8 mouse cellular contexts compared by ENCODE assay signal in the genomic region with DNA sequence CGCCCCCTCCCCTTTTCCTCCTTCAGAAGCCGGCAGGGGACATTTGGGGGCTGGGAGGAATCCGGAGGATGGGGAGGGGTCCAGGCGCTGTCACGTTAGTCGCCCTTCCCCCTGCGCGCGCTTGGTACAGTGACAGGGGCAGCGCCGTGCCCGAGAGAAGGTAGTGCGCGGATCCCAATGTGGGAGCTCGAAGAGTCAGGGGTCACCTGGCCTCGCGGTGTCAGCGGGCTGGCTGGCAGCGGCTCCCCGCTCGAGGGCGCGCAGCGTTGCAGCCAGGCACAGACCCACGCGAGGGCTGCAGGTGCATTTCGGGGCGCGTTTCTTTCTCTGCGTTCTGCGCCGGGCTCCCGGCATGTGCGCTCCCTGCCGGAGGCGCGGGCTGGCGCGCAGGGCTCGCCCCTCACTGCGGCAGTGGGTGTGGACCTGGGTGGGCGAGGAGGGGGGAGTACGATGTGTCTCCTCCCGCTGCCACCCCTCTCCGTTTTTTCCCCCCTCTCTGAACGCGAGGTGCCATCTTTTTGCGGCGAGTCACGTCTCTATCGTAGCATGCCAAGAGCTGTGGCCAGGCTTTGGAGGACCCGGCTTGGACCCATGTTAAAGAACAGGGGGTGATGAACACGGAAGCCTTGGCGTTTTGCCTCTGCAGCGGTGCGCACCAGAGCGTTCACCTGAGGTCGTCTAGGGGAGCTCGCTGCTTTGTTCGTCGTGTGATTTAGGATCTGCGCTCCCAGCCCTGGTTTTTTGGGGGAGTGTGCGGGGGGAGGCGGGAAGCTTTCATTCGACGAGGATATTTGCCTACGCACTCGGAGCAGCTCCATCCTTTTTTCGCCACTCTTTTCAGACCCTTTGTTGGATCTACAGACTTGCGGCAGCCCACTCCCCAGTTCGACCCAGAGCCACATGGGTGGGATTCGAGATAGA. TPM values are rescaled to one million over a fixed set of nuclear protein-coding genes. Genes with fewer than 3 reads are reported as not detected.
DNase-seq lines count a peak whose midpoint lies in the region; ATAC-seq and TF ChIP-seq lines count a peak whose summit lies in the region.

No protein-coding gene starts in this region.

- H3K4me3 ChIP-seq in testis, adult 2 months (ENCODE audit: control insufficient read depth, low read depth, low read length) = peak overlapping the region; percentile 92
- H3K4me3 ChIP-seq in heart, embryonic 13.5 days = peak overlapping the region; percentile 70
- H3K4me3 ChIP-seq in kidney, postnatal 0 days (replicated peaks; ENCODE audit: low read depth, low read length) = peak overlapping the region; percentile 64
- peak overlapping the region; percentile 62 for H3K4me3 ChIP-seq in liver, embryonic 13.5 days (replicated peaks)
- H3K4me3 ChIP-seq in neural tube, embryonic 15.5 days (replicated peaks) = peak overlapping the region; percentile 57

- no peaks in the 10 kb centered on the region for H3K9me3 ChIP-seq in heart, embryonic 13.5 days
- H3K9me3 ChIP-seq in kidney, postnatal 0 days (replicated peaks; ENCODE audit: low read length) = no peaks in the 10 kb centered on the region
- H3K9me3 ChIP-seq in liver, embryonic 13.5 days (replicated peaks) = no peaks in the 10 kb centered on the region
- H3K9me3 ChIP-seq in neural tube, embryonic 15.5 days (replicated peaks) = no peaks in the 10 kb centered on the region

- no peak for TF ChIP-seq CTCF in testis, adult 2 months (IDR thresholded peaks at IDR 0.05; ENCODE audit: control insufficient read depth, insufficient read depth, insufficient replicate concordance, low read depth, low read length)
- no peak for TF ChIP-seq CTCF in kidney, postnatal 0 days (IDR thresholded peaks at IDR 0.05; ENCODE audit: low read depth)

- H3K9ac ChIP-seq in heart, embryonic 13.5 days = peak overlapping the region; percentile 76
- 0 out of 2 replicates have a peak overlapping the region, but pooled peaks have one; percentile 37 for H3K9ac ChIP-seq in kidney, postnatal 0 days (ENCODE audit: low read depth, low read length)
- H3K9ac ChIP-seq in liver, embryonic 13.5 days = no peak overlapping the region
- H3K9ac ChIP-seq in neural tube, embryonic 15.5 days (replicated peaks) = peak overlapping the region; percentile 86

- peaks cover 30% of the 10 kb centered on the region for H3K4me1 ChIP-seq in testis, adult 2 months (ENCODE audit: control insufficient read depth, insufficient read depth, low read length)
- H3K4me1 ChIP-seq in heart, embryonic 13.5 days = peaks cover 36% of the 10 kb centered on the region
- peaks cover 18% of the 10 kb centered on the region; the same call in 1 of the 2 replicates for H3K4me1 ChIP-seq in kidney, postnatal 0 days (replicated peaks; ENCODE audit: insufficient read depth, low read length)
- H3K4me1 ChIP-seq in liver, embryonic 13.5 days (replicated peaks) = peaks cover 18% of the 10 kb centered on the region
- peaks cover 57% of the 10 kb centered on the region for H3K4me1 ChIP-seq in neural tube, embryonic 15.5 days

- H3K27ac ChIP-seq in testis, adult 2 months (ENCODE audit: control insufficient read depth, insufficient read depth, low read depth, low read length) = no peak overlapping the region
- no peak overlapping the region for H3K27ac ChIP-seq in heart, embryonic 13.5 days (replicated peaks)
- no peak overlapping the region for H3K27ac ChIP-seq in kidney, postnatal 0 days
- H3K27ac ChIP-seq in liver, embryonic 13.5 days = no peak overlapping the region
- H3K27ac ChIP-seq in neural tube, embryonic 15.5 days (replicated peaks) = peak overlapping the region; percentile 94

- no peak for TF ChIP-seq POLR2A in testis, adult 2 months (IDR thresholded peaks at IDR 0.05; ENCODE audit: control insufficient read depth, low read depth, low read length)

- WGBS in heart, embryonic 13.5 days = under 1% methylated on average over 66 of the region's 72 CpGs
- under 1% methylated on average over 58 of the region's 72 CpGs for WGBS in kidney, postnatal 0 days
- 2% methylated on average over 72 of the region's 72 CpGs for WGBS in liver, embryonic 13.5 days (ENCODE audit: insufficient replicate concordance)
- WGBS in neural tube, embryonic 15.5 days = under 1% methylated on average over 69 of the region's 72 CpGs

- no peaks in the 10 kb centered on the region for H3K36me3 ChIP-seq in testis, adult 2 months (ENCODE audit: control insufficient read depth, insufficient read depth, low read length)
- H3K36me3 ChIP-seq in heart, embryonic 13.5 days = no peaks in the 10 kb centered on the region
- no peaks in the 10 kb centered on the region for H3K36me3 ChIP-seq in kidney, postnatal 0 days (ENCODE audit: insufficient read depth, low read length)
- no peaks in the 10 kb centered on the region for H3K36me3 ChIP-seq in liver, embryonic 13.5 days
- no peaks in the 10 kb centered on the region for H3K36me3 ChIP-seq in neural tube, embryonic 15.5 days

- no peak for DNase-seq in testis, postnatal 14 days (ENCODE audit: low spot score)
- DNase-seq in embryo, embryonic 11 days = peak; percentile 61
- no peak for DNase-seq in kidney, postnatal 0 days (ENCODE audit: low spot score)
- DNase-seq in liver, embryonic 13.5 days = no peak

- ATAC-seq in heart, embryonic 13.5 days (ENCODE audit: extremely low read depth, insufficient number of reproducible peaks, low FRiP score, low TSS enrichment) = no peak
- 0 out of 2 replicates have a peak, but pooled peaks have one; percentile 1 for ATAC-seq in kidney, postnatal 0 days (replicated peaks; ENCODE audit: low FRiP score, low read depth)
- ATAC-seq in liver, embryonic 13.5 days (ENCODE audit: low read depth) = no peak
- peak; percentile 64 for ATAC-seq in neural tube, embryonic 15.5 days (ENCODE audit: low FRiP score)
- no peak for ATAC-seq in monocyte, adult 5-6 weeks (replicated peaks; ENCODE audit: insufficient number of reproducible peaks, low FRiP score, low TSS enrichment, poor library complexity, severe bottlenecking)

- H3K4me2 ChIP-seq in heart, embryonic 13.5 days = peak overlapping the region; percentile 100
- peak overlapping the region; percentile 100 for H3K4me2 ChIP-seq in kidney, postnatal 0 days (ENCODE audit: low read length)
- H3K4me2 ChIP-seq in liver, embryonic 13.5 days = peak overlapping the region; percentile 74
- H3K4me2 ChIP-seq in neural tube, embryonic 15.5 days = peak overlapping the region; percentile 79

- no peaks in the 10 kb centered on the region for H3K27me3 ChIP-seq in testis, adult 2 months (ENCODE audit: control insufficient read depth, insufficient read depth, low read length)
- peaks cover 88% of the 10 kb centered on the region for H3K27me3 ChIP-seq in heart, embryonic 13.5 days (replicated peaks)
- peaks cover 22% of the 10 kb centered on the region for H3K27me3 ChIP-seq in kidney, postnatal 0 days (ENCODE audit: insufficient read depth, low read length)
- H3K27me3 ChIP-seq in liver, embryonic 13.5 days = peaks cover 86% of the 10 kb centered on the region
- no peaks in the 10 kb centered on the region; the same call in 1 of the 2 replicates for H3K27me3 ChIP-seq in neural tube, embryonic 15.5 days (replicated peaks)

RNA-seq across cellular contexts. Expression of gene Mapt, which starts 1.2 kb away (rescaled TPM):
- polyA plus RNA-seq in testis, adult 2 months (2012; rRNA removed) = 0.94 and 1.2 TPM in 2 replicates
- polyA plus RNA-seq in heart, embryonic 13.5 days (2015; fragmentation: Nextera tagmentation; extraction: Ambion mirVana) = 1.1 and 1.2 TPM in 2 replicates
- 6.7 and 11.4 TPM in 2 replicates for polyA plus RNA-seq in kidney, postnatal 0 days (2015; fragmentation: Nextera tagmentation; extraction: Ambion mirVana)
- polyA plus RNA-seq in liver, embryonic 13.5 days (2015; fragmentation: Nextera tagmentation; extraction: Ambion mirVana) = 0.53 and 1.0 TPM in 2 replicates
- 880 and 1,075 TPM in 2 replicates for polyA plus RNA-seq in neural tube, embryonic 15.5 days (2015; fragmentation: Nextera tagmentation; extraction: Ambion mirVana)
- 0.38 TPM in 1 of 3 replicates, not detected in the others for total RNA-seq in monocyte, adult 5-6 weeks (2017)

RNA-seq across cellular contexts. Expression of gene Sppl2c, which starts 46.3 kb away (rescaled TPM):
- 747 and 763 TPM in 2 replicates for polyA plus RNA-seq in testis, adult 2 months (2012; rRNA removed)
- polyA plus RNA-seq in heart, embryonic 13.5 days (2015; fragmentation: Nextera tagmentation; extraction: Ambion mirVana) = not detected in 2 replicates
- polyA plus RNA-seq in kidney, postnatal 0 days (2015; fragmentation: Nextera tagmentation; extraction: Ambion mirVana) = not detected in 2 replicates
- polyA plus RNA-seq in liver, embryonic 13.5 days (2015; fragmentation: Nextera tagmentation; extraction: Ambion mirVana) = not detected in 2 replicates
- polyA plus RNA-seq in neural tube, embryonic 15.5 days (2015; fragmentation: Nextera tagmentation; extraction: Ambion mirVana) = not detected in 2 replicates
- not detected in 3 replicates for total RNA-seq in monocyte, adult 5-6 weeks (2017)

Comparison
In these comparisons a context has a peak if more than half of its experiments do, and no peak if none do; other contexts are left out.
1. ATAC-seq: peak in kidney, postnatal 0 days (single experiment) and neural tube, embryonic 15.5 days (single experiment); none in heart, embryonic 13.5 days (single experiment), liver, embryonic 13.5 days (single experiment) and monocyte, adult 5-6 weeks (single experiment).
2. RNA of gene Mapt, which starts 1.2 kb away (polyA plus RNA-seq): 880 to 1,075 TPM in neural tube, embryonic 15.5 days; 6.7 to 11.4 TPM in kidney, postnatal 0 days, 1.1 to 1.2 TPM in heart, embryonic 13.5 days, 0.53 to 1.0 TPM in liver, embryonic 13.5 days and 0.94 to 1.2 TPM in testis, adult 2 months; every median in the first group is over 10 times any median in the second.
3. RNA of gene Sppl2c, which starts 46.3 kb away (polyA plus RNA-seq): 747 to 763 TPM in testis, adult 2 months; not detected in heart, embryonic 13.5 days, not detected in kidney, postnatal 0 days, not detected in liver, embryonic 13.5 days and not detected in neural tube, embryonic 15.5 days; every median in the first group is over 100 times any median in the second.
4. Peak in every context shown above with its lines, with median percentiles within 50 percentile points of each other: H3K4me3 ChIP-seq and H3K4me2 ChIP-seq.